Mouse (Mus musculus): Measurements from ENCODE around the gene Slc35g3. TPM values are rescaled to one million over a fixed set of nuclear protein-coding genes. Genes with fewer than 3 reads are reported as not detected.
A peak's percentile ranks its signal among the peaks of the same experiment; 100 is the strongest.

Slc35g3 gene
- polyA plus RNA-seq, 1 experiment, result 0.08 TPM

- DNase-seq, result no peak
- TF ChIP-seq POLR2A (IDR thresholded peaks at IDR 0.05; ENCODE audit: control insufficient read depth, extremely low read depth, insufficient read depth, low read length, poor library complexity) (no peak), CTCF (IDR thresholded peaks at IDR 0.05; ENCODE audit: borderline replicate concordance, control insufficient read depth, extremely low read depth, insufficient read depth, low read length, poor library complexity) (no peak)
- H3K36me3 ChIP-seq (ENCODE audit: control insufficient read depth, insufficient read depth, low read length), result no peaks in the 10 kb centered on the region
Observed at GRCm38 (mm10) chr11:69718661-69719060, 43.1 kb downstream of the Slc35g3 start.

GRCm38 (mm10) chr11:69716953-69717352 is 44.8 kb downstream of the Slc35g3 start:
- WGBS, result 91% methylated on average over 4 of the region's 4 CpGs
- Histone ChIP-seq H3K27me3 (ENCODE audit: control insufficient read depth, insufficient read depth, low read length) (no peaks in the 10 kb centered on the region), H3K4me3 (ENCODE audit: control insufficient read depth, insufficient read depth, low read length) (no peak overlapping the region), H3K4me1 (replicated peaks; ENCODE audit: control insufficient read depth, insufficient read depth, low read length) (no peaks in the 10 kb centered on the region), H3K27ac (ENCODE audit: control insufficient read depth, insufficient read depth, low read length) (no peak overlapping the region), H3K36me3 (ENCODE audit: control insufficient read depth, insufficient read depth, low read length) (no peaks in the 10 kb centered on the region)
- no peak for TF ChIP-seq POLR2A (IDR thresholded peaks at IDR 0.05; ENCODE audit: control insufficient read depth, extremely low read depth, insufficient read depth, low read length, poor library complexity)
- TF ChIP-seq CTCF (IDR thresholded peaks at IDR 0.05; ENCODE audit: borderline replicate concordance, control insufficient read depth, extremely low read depth, insufficient read depth, low read length, poor library complexity), result no peak
- DNase-seq, result no peak

More at GRCm38 (mm10) chr11:69718661-69719060, 43.1 kb downstream of the Slc35g3 start:
- Histone ChIP-seq H3K4me1 (replicated peaks; ENCODE audit: control insufficient read depth, insufficient read depth, low read length) (no peaks in the 10 kb centered on the region), H3K27me3 (ENCODE audit: control insufficient read depth, insufficient read depth, low read length) (no peaks in the 10 kb centered on the region), H3K27ac (ENCODE audit: control insufficient read depth, insufficient read depth, low read length) (no peak overlapping the region), H3K4me3 (ENCODE audit: control insufficient read depth, insufficient read depth, low read length) (no peak overlapping the region)
- 83% methylated on average over 15 of the region's 15 CpGs for WGBS

GRCm38 (mm10) chr11:69715929-69716328 is 45.8 kb downstream of the Slc35g3 start:
- Histone ChIP-seq H3K36me3 (ENCODE audit: control insufficient read depth, insufficient read depth, low read length) (no peaks in the 10 kb centered on the region), H3K27me3 (ENCODE audit: control insufficient read depth, insufficient read depth, low read length) (no peaks in the 10 kb centered on the region), H3K4me3 (ENCODE audit: control insufficient read depth, insufficient read depth, low read length) (no peak overlapping the region), H3K4me1 (replicated peaks; ENCODE audit: control insufficient read depth, insufficient read depth, low read length) (no peaks in the 10 kb centered on the region), H3K27ac (ENCODE audit: control insufficient read depth, insufficient read depth, low read length) (no peak overlapping the region)
- TF ChIP-seq CTCF (IDR thresholded peaks at IDR 0.05; ENCODE audit: borderline replicate concordance, control insufficient read depth, extremely low read depth, insufficient read depth, low read length, poor library complexity) (no peak), POLR2A (IDR thresholded peaks at IDR 0.05; ENCODE audit: control insufficient read depth, extremely low read depth, insufficient read depth, low read length, poor library complexity) (no peak)
- WGBS, result 59% methylated on average over 5 of the region's 5 CpGs
- DNase-seq, result no peak

- Histone ChIP-seq H3K27ac (ENCODE audit: control insufficient read depth, insufficient read depth, low read length) (no peak overlapping the region), H3K27me3 (ENCODE audit: control insufficient read depth, insufficient read depth, low read length) (no peaks in the 10 kb centered on the region), H3K4me1 (replicated peaks; ENCODE audit: control insufficient read depth, insufficient read depth, low read length) (no peaks in the 10 kb centered on the region), H3K36me3 (ENCODE audit: control insufficient read depth, insufficient read depth, low read length) (no peaks in the 10 kb centered on the region), H3K4me3 (ENCODE audit: control insufficient read depth, insufficient read depth, low read length) (no peak overlapping the region)
- no peak for DNase-seq
- WGBS, result 85% methylated on average over 9 of the region's 9 CpGs
- TF ChIP-seq POLR2A (IDR thresholded peaks at IDR 0.05; ENCODE audit: control insufficient read depth, extremely low read depth, insufficient read depth, low read length, poor library complexity) (no peak), CTCF (IDR thresholded peaks at IDR 0.05; ENCODE audit: borderline replicate concordance, control insufficient read depth, extremely low read depth, insufficient read depth, low read length, poor library complexity) (peak; percentile 70; the same call in 1 of the 2 replicates)
Observed at GRCm38 (mm10) chr11:69715482-69715881, 46.3 kb downstream of the Slc35g3 start.

GRCm38 (mm10) chr11:69714636-69715329 is 47.0 kb downstream of the Slc35g3 start:
- Histone ChIP-seq H3K27ac (ENCODE audit: control insufficient read depth, insufficient read depth, low read length) (no peak overlapping the region), H3K36me3 (ENCODE audit: control insufficient read depth, insufficient read depth, low read length) (no peaks in the 10 kb centered on the region), H3K4me3 (ENCODE audit: control insufficient read depth, insufficient read depth, low read length) (no peak overlapping the region), H3K27me3 (ENCODE audit: control insufficient read depth, insufficient read depth, low read length) (no peaks in the 10 kb centered on the region), H3K4me1 (replicated peaks; ENCODE audit: control insufficient read depth, insufficient read depth, low read length) (no peaks in the 10 kb centered on the region)
- TF ChIP-seq CTCF (IDR thresholded peaks at IDR 0.05; ENCODE audit: borderline replicate concordance, control insufficient read depth, extremely low read depth, insufficient read depth, low read length, poor library complexity) (no peak), POLR2A (IDR thresholded peaks at IDR 0.05; ENCODE audit: control insufficient read depth, extremely low read depth, insufficient read depth, low read length, poor library complexity) (no peak)
- no peak for DNase-seq
- 93% methylated on average over 18 of the region's 18 CpGs for WGBS

- Histone ChIP-seq H3K36me3 (ENCODE audit: control insufficient read depth, insufficient read depth, low read length) (no peaks in the 10 kb centered on the region), H3K4me1 (replicated peaks; ENCODE audit: control insufficient read depth, insufficient read depth, low read length) (no peaks in the 10 kb centered on the region), H3K27ac (ENCODE audit: control insufficient read depth, insufficient read depth, low read length) (no peak overlapping the region), H3K4me3 (ENCODE audit: control insufficient read depth, insufficient read depth, low read length) (no peak overlapping the region), H3K27me3 (ENCODE audit: control insufficient read depth, insufficient read depth, low read length) (no peaks in the 10 kb centered on the region)
- WGBS, result 93% methylated on average over 20 of the region's 20 CpGs
- no peak for TF ChIP-seq POLR2A (IDR thresholded peaks at IDR 0.05; ENCODE audit: control insufficient read depth, extremely low read depth, insufficient read depth, low read length, poor library complexity)
- no peak for TF ChIP-seq CTCF (IDR thresholded peaks at IDR 0.05; ENCODE audit: borderline replicate concordance, control insufficient read depth, extremely low read depth, insufficient read depth, low read length, poor library complexity)
- DNase-seq, result no peak
Observed at GRCm38 (mm10) chr11:69712954-69713672, 48.7 kb downstream of the Slc35g3 start.

All from thymus, adult 2 months (tissue).